Mouse (Mus musculus) midbrain, embryonic 15.5 days (tissue): ENCODE measurements around the gene Cygb. TPM values are rescaled to one million over a fixed set of nuclear protein-coding genes. Genes with fewer than 3 reads are reported as not detected.

ENCODE experiments used
- ATAC-seq: fragments of 200-750 bp; cut with Nextera tagmentation; replicated peaks from 2 replicates; pipeline ENCODE4 v1.8.0; 2017; ENCODE audit warnings: moderate TSS enrichment
- H3K27ac ChIP-seq: fragments of 300-500 bp; sonication (generic); 2 replicates; pipeline ENCODE4 v1.5.1; 2015; ENCODE audit warnings: mild to moderate bottlenecking, inconsistent platforms
- H3K27me3 ChIP-seq: fragments of 300-500 bp; sonication (generic); replicated peaks from 2 replicates; pipeline ENCODE4 v1.6.1; 2015; ENCODE audit warnings: inconsistent platforms
- H3K36me3 ChIP-seq: fragments of 300-500 bp; sonication (generic); replicated peaks from 2 replicates; pipeline ENCODE4 v1.6.1; 2015; ENCODE audit warnings: inconsistent platforms
- H3K4me1 ChIP-seq: fragments of 300-500 bp; sonication (generic); 2 replicates; pipeline ENCODE4 v1.6.1; 2015; ENCODE audit warnings: inconsistent platforms
- H3K4me2 ChIP-seq: fragments of 300-500 bp; sonication (generic); 2 replicates; pipeline ENCODE4 v1.6.1; 2015; ENCODE audit warnings: inconsistent platforms, mild to moderate bottlenecking, moderate library complexity
- H3K4me3 ChIP-seq: fragments of 300-500 bp; sonication (generic); 2 replicates; pipeline ENCODE4 v1.5.1; 2015; ENCODE audit warnings: mild to moderate bottlenecking, inconsistent platforms
- H3K9ac ChIP-seq: fragments of 300-500 bp; sonication (generic); 2 replicates; pipeline ENCODE4 v1.6.1; 2015; ENCODE audit warnings: mild to moderate bottlenecking, inconsistent platforms
- H3K9me3 ChIP-seq: fragments of 300-500 bp; sonication (generic); 2 replicates; pipeline ENCODE4 v1.6.1; 2016; ENCODE audit warnings: inconsistent platforms
- WGBS: fragments of 180-500 bp; shearing (Covaris S2); methylation state at CpG from one replicate; pipeline ENCODE4 v1.1.7; 2015; ENCODE audit warnings: mixed read lengths; 5-methylcytosine and 5-hydroxymethylcytosine counted together
- polyA plus RNA-seq: library from polyadenylated mRNA; unstranded; fragments of >200 nt; fragmentation: Nextera tagmentation; extraction: Ambion mirVana; gene quantifications from 2 replicates; pipeline ENCODE4 v1.2.1, GENCODE M21; 2015

Cygb gene
- polyA plus RNA-seq, 1 experiment from 2014 or later = 23.3 TPM

GRCm38 (mm10) chr11:116596766-116597165 is 57.3 kb downstream of the Cygb start:
- Histone ChIP-seq H3K4me2 (no peak overlapping the region), H3K9me3 (no peaks in the 10 kb centered on the region), H3K36me3 (no peaks in the 10 kb centered on the region), H3K4me1 (peaks cover 9% of the 10 kb centered on the region; the same call in 1 of the 2 replicates), H3K27me3 (no peaks in the 10 kb centered on the region), H3K9ac (no peak overlapping the region), H3K4me3 (no peak overlapping the region), H3K27ac (no peak overlapping the region)
- ATAC-seq = no peak
- 90% methylated on average over 19 of the region's 19 CpGs for WGBS

Other genes with a start within 250 kb of the Cygb start
- gene Rnf157, start 241.3 kb downstream of the Cygb start, polyA plus RNA-seq = 66.1 and 68.0 TPM in 2 replicates
- 40.9 and 44.2 TPM in 2 replicates for gene Ubald2, start 220.2 kb downstream of the Cygb start, polyA plus RNA-seq
- not detected in 2 replicates for gene Qrich2, start 188.1 kb downstream of the Cygb start, polyA plus RNA-seq
- 199 and 200 TPM in 2 replicates for gene Prpsap1, start 160.1 kb downstream of the Cygb start, polyA plus RNA-seq
- 5.3 and 7.3 TPM in 2 replicates for gene Sphk1, start 123.4 kb downstream of the Cygb start, polyA plus RNA-seq
- gene Ube2o, start 72.9 kb downstream of the Cygb start, polyA plus RNA-seq = 31.4 and 36.6 TPM in 2 replicates
- gene Aanat, start 67.9 kb downstream of the Cygb start, polyA plus RNA-seq = 0.33 and 0.45 TPM in 2 replicates
- 0.83 TPM in 2 replicates for gene Rhbdf2, start 27.3 kb downstream of the Cygb start, polyA plus RNA-seq
- 1.5 and 3.0 TPM in 2 replicates for gene Prcd, start 779 bp downstream of the Cygb start, polyA plus RNA-seq
- not detected in 2 replicates for gene St6galnac1, start 121.2 kb upstream of the Cygb start, polyA plus RNA-seq
- 25.1 and 26.9 TPM in 2 replicates for gene Mxra7, start 173.7 kb upstream of the Cygb start, polyA plus RNA-seq
- gene Mettl23, start 189.0 kb upstream of the Cygb start, polyA plus RNA-seq = 63.9 and 64.6 TPM in 2 replicates
- 73.8 and 75.1 TPM in 2 replicates for gene Jmjd6, start 189.1 kb upstream of the Cygb start, polyA plus RNA-seq
- 51.5 and 51.8 TPM in 2 replicates for gene Mfsd11, start 198.1 kb upstream of the Cygb start, polyA plus RNA-seq
- 535 and 551 TPM in 2 replicates for gene Srsf2, start 198.8 kb upstream of the Cygb start, polyA plus RNA-seq